Mouse (Mus musculus): ENCODE data around the gene Dusp11. TPM values are rescaled to one million over a fixed set of nuclear protein-coding genes. Genes with fewer than 3 reads are reported as not detected.
"Not testable (repeated sequence)": the region's sequence is repeated elsewhere in the genome, so short reads cannot be mapped to it uniquely, and the experiment has no call there.

Gene Dusp11
- polyA plus RNA-seq, 1 experiment from 2014 or later = 62.8 TPM

GRCm38 (mm10) chr6:85948549-85948948 lies 12.9 kb downstream of the Dusp11 start:
- Histone ChIP-seq H3K4me3 (ENCODE audit: low read length) (no peak overlapping the region), H3K4me2 (replicated peaks; ENCODE audit: low read depth, low read length) (no peak overlapping the region), H3K36me3 (ENCODE audit: control insufficient read depth, insufficient read depth, low read length) (peaks cover 94% of the 10 kb centered on the region), H3K4me1 (ENCODE audit: control insufficient read depth, insufficient read depth, low read length) (no peaks in the 10 kb centered on the region), H3K27me3 (ENCODE audit: control insufficient read depth, insufficient read depth, low read length) (no peaks in the 10 kb centered on the region), H3K27ac (ENCODE audit: low read depth, low read length) (no peak overlapping the region), H3K9me3 (ENCODE audit: control insufficient read depth, low read length) (no peaks in the 10 kb centered on the region), H3K9ac (ENCODE audit: low read depth, low read length) (no peak overlapping the region)
- no peak for ATAC-seq (ENCODE audit: low FRiP score, low TSS enrichment)
- 91% methylated on average over 6 of the region's 6 CpGs for WGBS

DNA sequence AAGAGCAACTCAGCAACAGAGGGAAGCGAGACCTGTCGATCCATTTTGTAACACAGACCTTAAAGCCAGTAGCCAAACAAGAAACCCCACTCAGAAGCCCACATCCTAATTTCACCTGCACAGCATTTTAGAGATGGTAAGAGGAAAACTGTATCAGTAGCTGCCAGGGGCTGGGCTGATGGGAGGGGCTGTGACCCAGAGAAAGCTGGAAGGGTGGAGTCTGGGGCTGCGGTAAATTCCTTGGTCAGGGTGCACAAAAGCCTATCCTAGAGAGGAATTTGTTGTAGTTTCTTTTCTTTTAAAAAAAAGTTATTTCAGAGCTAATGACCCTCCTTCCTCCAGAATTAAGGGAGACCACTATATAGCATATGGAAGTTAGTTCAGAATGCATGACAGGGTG lies 19.0 kb downstream of the Dusp11 start:
- Histone ChIP-seq H3K4me2 (replicated peaks; ENCODE audit: low read depth, low read length) (no peak overlapping the region), H3K36me3 (ENCODE audit: control insufficient read depth, insufficient read depth, low read length) (peaks cover 49% of the 10 kb centered on the region), H3K4me3 (ENCODE audit: low read length) (no peak overlapping the region), H3K4me1 (ENCODE audit: control insufficient read depth, insufficient read depth, low read length) (no peaks in the 10 kb centered on the region), H3K27me3 (ENCODE audit: control insufficient read depth, insufficient read depth, low read length) (no peaks in the 10 kb centered on the region), H3K27ac (ENCODE audit: low read depth, low read length) (no peak overlapping the region), H3K9ac (ENCODE audit: low read depth, low read length) (no peak overlapping the region), H3K9me3 (ENCODE audit: control insufficient read depth, low read length) (no peaks in the 10 kb centered on the region)
- ATAC-seq (ENCODE audit: low FRiP score, low TSS enrichment) = no peak
- 96% methylated on average over 3 of the region's 3 CpGs for WGBS

- Histone ChIP-seq H3K4me2 (replicated peaks; ENCODE audit: low read depth, low read length) (no peak overlapping the region), H3K36me3 (ENCODE audit: control insufficient read depth, insufficient read depth, low read length) (peaks cover 11% of the 10 kb centered on the region; the same call in 1 of the 2 replicates), H3K4me1 (ENCODE audit: control insufficient read depth, insufficient read depth, low read length) (no peaks in the 10 kb centered on the region), H3K4me3 (ENCODE audit: low read length) (no peak overlapping the region), H3K27me3 (ENCODE audit: control insufficient read depth, insufficient read depth, low read length) (no peaks in the 10 kb centered on the region), H3K27ac (ENCODE audit: low read depth, low read length) (no peak overlapping the region), H3K9me3 (ENCODE audit: control insufficient read depth, low read length) (no peaks in the 10 kb centered on the region), H3K9ac (ENCODE audit: low read depth, low read length) (no peak overlapping the region)
- WGBS = 79% methylated on average over 10 of the region's 10 CpGs
- no peak for ATAC-seq (ENCODE audit: low FRiP score, low TSS enrichment)
Observed at GRCm38 (mm10) chr6:85938701-85939100, 22.8 kb downstream of the Dusp11 start.

DNA sequence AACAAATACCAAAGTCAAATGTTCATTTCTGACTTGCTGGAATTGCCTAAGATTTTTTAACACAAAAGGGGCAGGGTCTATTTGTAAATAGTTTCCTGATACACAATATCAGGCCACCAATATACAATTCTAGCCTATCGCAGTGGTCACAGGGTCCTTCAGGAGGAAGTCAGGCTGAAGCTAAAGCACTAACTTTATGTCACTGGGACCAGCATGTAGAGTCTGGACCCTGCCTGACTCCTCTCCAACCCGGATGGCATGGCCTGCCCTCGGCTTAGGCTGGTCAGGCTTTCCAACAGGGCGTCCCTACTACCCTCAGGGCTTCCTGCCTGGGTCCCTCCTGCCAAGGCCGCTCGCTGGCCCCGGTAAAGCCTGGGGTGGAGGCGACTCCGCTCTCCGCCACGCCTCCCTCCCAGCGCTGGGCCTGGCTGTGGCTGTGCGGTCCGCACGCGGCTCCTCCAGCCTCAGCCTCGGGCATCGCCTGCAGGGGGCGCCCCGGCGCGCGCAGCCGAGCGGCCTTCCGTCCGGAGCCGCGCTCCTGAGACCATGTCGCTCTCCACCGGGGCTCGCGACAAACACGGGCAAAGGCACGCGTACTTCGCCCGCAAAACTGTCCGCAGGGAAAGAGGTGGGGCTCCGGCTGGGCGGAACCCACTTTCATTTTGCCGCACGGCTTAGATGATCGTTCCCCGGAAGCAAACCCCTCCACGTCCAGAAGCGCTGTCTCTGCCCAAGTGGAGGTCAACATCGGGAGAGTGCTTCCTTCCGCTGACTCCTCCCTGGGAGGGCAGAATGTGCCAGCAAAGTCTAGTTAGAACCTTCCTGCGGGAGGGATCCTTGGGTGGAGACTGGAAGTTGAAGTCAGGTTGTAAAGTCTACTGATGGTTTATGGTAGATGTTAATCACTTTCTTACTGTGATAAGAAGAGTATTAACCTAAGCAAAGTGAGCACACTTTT lies 24.7 kb downstream of the Dusp11 start:
- not testable (repeated sequence) for H3K4me1 ChIP-seq (ENCODE audit: control insufficient read depth, insufficient read depth, low read length); H3K27me3 ChIP-seq (ENCODE audit: control insufficient read depth, insufficient read depth, low read length); H3K36me3 ChIP-seq (ENCODE audit: control insufficient read depth, insufficient read depth, low read length); H3K9me3 ChIP-seq (ENCODE audit: control insufficient read depth, low read length)
- Histone ChIP-seq H3K4me2 (replicated peaks; ENCODE audit: low read depth, low read length) (peak overlapping the region; percentile 45), H3K27ac (ENCODE audit: low read depth, low read length) (peak overlapping the region; percentile 67; the same call in 1 of the 2 replicates), H3K4me3 (ENCODE audit: low read length) (peak overlapping the region; percentile 46), H3K9ac (ENCODE audit: low read depth, low read length) (peak overlapping the region; percentile 59)
- WGBS = 3% methylated on average over 50 of the region's 50 CpGs
- peak; percentile 96 for ATAC-seq (ENCODE audit: low FRiP score, low TSS enrichment)

DNA sequence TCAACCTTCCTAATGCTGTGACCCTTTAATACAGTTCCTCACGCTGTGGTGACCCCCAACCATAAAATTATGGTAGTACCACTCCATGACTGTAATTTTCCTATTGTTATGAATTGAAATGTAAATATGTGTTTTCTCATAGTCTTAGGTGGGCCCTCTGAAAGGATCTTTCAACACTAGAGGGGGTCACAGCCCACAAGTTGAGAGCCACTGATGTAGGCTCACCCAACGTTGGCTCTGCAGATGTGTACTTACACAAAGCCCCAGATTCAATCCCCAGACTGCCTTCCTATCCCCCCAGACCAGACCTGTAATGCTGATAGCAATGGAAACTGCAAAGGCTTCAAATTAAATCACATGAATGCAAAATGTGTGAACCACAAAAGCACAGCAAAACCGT lies 25.8 kb downstream of the Dusp11 start:
- H3K4me3 ChIP-seq (ENCODE audit: low read length) = no peak overlapping the region
- H3K27me3 ChIP-seq (ENCODE audit: control insufficient read depth, insufficient read depth, low read length) = no peaks in the 10 kb centered on the region
- no peak overlapping the region for H3K27ac ChIP-seq (ENCODE audit: low read depth, low read length)
- ATAC-seq (ENCODE audit: low FRiP score, low TSS enrichment) = no peak
- H3K4me2 ChIP-seq (replicated peaks; ENCODE audit: low read depth, low read length) = no peak overlapping the region
- H3K9ac ChIP-seq (ENCODE audit: low read depth, low read length) = no peak overlapping the region
- peaks cover 5% of the 10 kb centered on the region; the same call in 1 of the 2 replicates for H3K36me3 ChIP-seq (ENCODE audit: control insufficient read depth, insufficient read depth, low read length)
- H3K4me1 ChIP-seq (ENCODE audit: control insufficient read depth, insufficient read depth, low read length) = no peaks in the 10 kb centered on the region
- 61% methylated on average over 3 of the region's 3 CpGs for WGBS
- no peaks in the 10 kb centered on the region for H3K9me3 ChIP-seq (ENCODE audit: control insufficient read depth, low read length)

GRCm38 (mm10) chr6:85934047-85934446 lies 27.4 kb downstream of the Dusp11 start:
- H3K9me3 ChIP-seq (ENCODE audit: control insufficient read depth, low read length) = no peaks in the 10 kb centered on the region
- peaks cover 16% of the 10 kb centered on the region; the same call in 1 of the 2 replicates for H3K36me3 ChIP-seq (ENCODE audit: control insufficient read depth, insufficient read depth, low read length)
- no peak for ATAC-seq (ENCODE audit: low FRiP score, low TSS enrichment)
- H3K27ac ChIP-seq (ENCODE audit: low read depth, low read length) = no peak overlapping the region
- H3K27me3 ChIP-seq (ENCODE audit: control insufficient read depth, insufficient read depth, low read length) = no peaks in the 10 kb centered on the region
- no peak overlapping the region for H3K4me3 ChIP-seq (ENCODE audit: low read length)
- H3K9ac ChIP-seq (ENCODE audit: low read depth, low read length) = no peak overlapping the region
- WGBS = 67% methylated on average over 8 of the region's 8 CpGs
- H3K4me1 ChIP-seq (ENCODE audit: control insufficient read depth, insufficient read depth, low read length) = no peaks in the 10 kb centered on the region
- no peak overlapping the region for H3K4me2 ChIP-seq (replicated peaks; ENCODE audit: low read depth, low read length)

GRCm38 (mm10) chr6:85929312-85929711 lies 32.2 kb downstream of the Dusp11 start:
- ATAC-seq (ENCODE audit: low FRiP score, low TSS enrichment) = no peak
- no peaks in the 10 kb centered on the region for H3K9me3 ChIP-seq (ENCODE audit: control insufficient read depth, low read length)
- no peak overlapping the region for H3K4me3 ChIP-seq (ENCODE audit: low read length)
- H3K36me3 ChIP-seq (ENCODE audit: control insufficient read depth, insufficient read depth, low read length) = peaks cover 54% of the 10 kb centered on the region
- H3K4me2 ChIP-seq (replicated peaks; ENCODE audit: low read depth, low read length) = no peak overlapping the region
- no peaks in the 10 kb centered on the region for H3K4me1 ChIP-seq (ENCODE audit: control insufficient read depth, insufficient read depth, low read length)
- H3K27me3 ChIP-seq (ENCODE audit: control insufficient read depth, insufficient read depth, low read length) = no peaks in the 10 kb centered on the region
- no peak overlapping the region for H3K27ac ChIP-seq (ENCODE audit: low read depth, low read length)
- H3K9ac ChIP-seq (ENCODE audit: low read depth, low read length) = no peak overlapping the region
- WGBS = 93% methylated on average over 1 of the region's 1 CpGs

DNA sequence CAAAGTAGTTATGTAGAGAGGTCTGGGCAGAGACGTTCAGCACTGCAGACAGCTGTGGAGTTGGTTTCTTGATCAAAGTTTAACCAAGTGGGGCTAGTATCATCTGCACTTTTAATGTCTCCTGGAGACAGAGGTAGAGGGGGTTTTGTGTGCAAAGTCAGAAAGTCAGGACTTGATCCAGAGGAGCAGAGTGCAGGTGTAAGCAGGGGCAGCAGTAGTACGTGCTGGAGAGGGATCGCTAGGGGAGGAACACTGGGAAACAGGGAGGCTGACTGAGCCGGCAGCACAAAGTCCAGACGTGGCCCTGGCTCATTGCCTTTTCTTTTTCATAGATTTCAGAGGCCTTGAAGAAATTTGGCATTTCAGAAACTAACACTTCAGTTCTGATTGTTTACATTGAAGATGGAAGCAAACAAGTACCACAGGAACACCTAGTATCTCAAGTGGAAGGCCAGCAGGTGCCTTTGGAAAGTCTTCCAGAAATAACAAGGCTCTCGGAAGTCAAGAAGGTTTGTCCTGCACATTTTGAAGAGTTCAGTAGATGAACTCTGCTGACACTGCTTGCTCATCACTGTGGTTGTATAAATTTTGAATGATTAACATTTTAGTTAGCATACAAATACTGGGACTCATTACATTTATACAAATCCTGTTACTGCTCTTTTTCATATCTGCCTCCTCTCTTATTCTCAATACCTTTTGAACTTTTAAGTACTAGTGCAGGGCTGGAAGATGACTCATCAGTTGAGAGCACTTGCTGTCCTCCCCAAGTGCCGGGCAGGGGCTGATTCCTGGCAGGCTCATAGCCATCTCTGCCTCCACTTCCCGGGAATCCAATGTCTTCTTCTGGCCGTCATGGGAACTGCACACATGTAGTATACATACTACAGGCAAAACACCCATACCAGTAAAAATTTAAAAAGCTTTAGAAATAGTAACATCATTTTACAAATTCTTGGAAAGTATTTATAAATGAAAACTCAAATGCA lies 33.7 kb downstream of the Dusp11 start:
- 90% methylated on average over 9 of the region's 9 CpGs for WGBS
- Histone ChIP-seq H3K27me3 (ENCODE audit: control insufficient read depth, insufficient read depth, low read length) (no peaks in the 10 kb centered on the region), H3K27ac (ENCODE audit: low read depth, low read length) (no peak overlapping the region), H3K4me3 (ENCODE audit: low read length) (no peak overlapping the region), H3K4me2 (replicated peaks; ENCODE audit: low read depth, low read length) (no peak overlapping the region), H3K9ac (ENCODE audit: low read depth, low read length) (no peak overlapping the region), H3K9me3 (ENCODE audit: control insufficient read depth, low read length) (no peaks in the 10 kb centered on the region), H3K4me1 (ENCODE audit: control insufficient read depth, insufficient read depth, low read length) (no peaks in the 10 kb centered on the region), H3K36me3 (ENCODE audit: control insufficient read depth, insufficient read depth, low read length) (peaks cover 57% of the 10 kb centered on the region)
- ATAC-seq (ENCODE audit: low FRiP score, low TSS enrichment) = no peak

Measured in kidney, embryonic 14.5 days (tissue).